Mouse (Mus musculus) kidney, postnatal 0 days (tissue): ENCODE results near the gene Adamts7. TPM values are rescaled to one million over a fixed set of nuclear protein-coding genes. Genes with fewer than 3 reads are reported as not detected.

Experiments
- ATAC-seq: fragments of 200-750 bp; cut with Nextera tagmentation; replicated peaks from 2 replicates; pipeline ENCODE4 v1.8.0; 2017; ENCODE audit warnings: low read depth, moderate number of reproducible peaks, moderate TSS enrichment, moderate library complexity; ENCODE audit not compliant: low FRiP score
- DNase-seq: peaks from one replicate; pipeline ENCODE4 v3.0.0-alpha.2; 2016; ENCODE audit warnings: low spot score
- H3K27ac ChIP-seq: fragments of 300-500 bp; sonication (generic); 2 replicates; pipeline ENCODE4 v1.5.1; 2014; ENCODE audit warnings: mild to moderate bottlenecking
- H3K27me3 ChIP-seq: fragments of 300-500 bp; sonication (generic); 2 replicates; pipeline ENCODE4 v1.6.1; 2014; ENCODE audit warnings: low read length, mixed read lengths; ENCODE audit not compliant: insufficient read depth
- H3K36me3 ChIP-seq: fragments of 300-500 bp; sonication (generic); 2 replicates; pipeline ENCODE4 v1.6.1; 2014; ENCODE audit warnings: low read length, mixed read lengths; ENCODE audit not compliant: insufficient read depth
- H3K4me1 ChIP-seq: fragments of 300-500 bp; sonication (generic); replicated peaks from 2 replicates; pipeline ENCODE4 v1.6.1; 2014; ENCODE audit warnings: antibody characterized with exemption, low read length, mixed read lengths; ENCODE audit not compliant: insufficient read depth
- H3K4me2 ChIP-seq: fragments of 300-500 bp; sonication (generic); 2 replicates; pipeline ENCODE4 v1.6.1; 2014; ENCODE audit warnings: mild to moderate bottlenecking, low read length, moderate library complexity, mixed read lengths
- H3K4me3 ChIP-seq: fragments of 300-500 bp; sonication (generic); replicated peaks from 2 replicates; pipeline ENCODE4 v1.5.1; 2014; ENCODE audit warnings: low read depth, low read length
- H3K9ac ChIP-seq: fragments of 300-500 bp; sonication (generic); 2 replicates; pipeline ENCODE4 v1.6.1; 2014; ENCODE audit warnings: low read depth, low read length
- H3K9me3 ChIP-seq: fragments of 300-500 bp; sonication (generic); replicated peaks from 2 replicates; pipeline ENCODE4 v1.6.1; 2016; ENCODE audit warnings: low read length, inconsistent platforms, mixed read lengths
- CTCF ChIP-seq: IDR thresholded peaks from 2 replicates; pipeline ENCODE4 v1.5.1; 2016; ENCODE audit warnings: antibody characterized with exemption, low read depth, mild to moderate bottlenecking, moderate library complexity
- WGBS: fragments of 180-500 bp; shearing (Covaris S2); extraction: QIAGEN DNeasy Blood & Tissue Kit; methylation state at CpG from one replicate; pipeline ENCODE4 v1.1.7; 2014; 5-methylcytosine and 5-hydroxymethylcytosine counted together
- polyA plus RNA-seq: library from polyadenylated mRNA; unstranded; fragments of >200 nt; fragmentation: Nextera tagmentation; extraction: Ambion mirVana; gene quantifications from 2 replicates; pipeline ENCODE4 v1.2.1, GENCODE M21; 2015

Gene Adamts7
- polyA plus RNA-seq, 1 experiment from 2014 or later = 11.6 TPM

DNA sequence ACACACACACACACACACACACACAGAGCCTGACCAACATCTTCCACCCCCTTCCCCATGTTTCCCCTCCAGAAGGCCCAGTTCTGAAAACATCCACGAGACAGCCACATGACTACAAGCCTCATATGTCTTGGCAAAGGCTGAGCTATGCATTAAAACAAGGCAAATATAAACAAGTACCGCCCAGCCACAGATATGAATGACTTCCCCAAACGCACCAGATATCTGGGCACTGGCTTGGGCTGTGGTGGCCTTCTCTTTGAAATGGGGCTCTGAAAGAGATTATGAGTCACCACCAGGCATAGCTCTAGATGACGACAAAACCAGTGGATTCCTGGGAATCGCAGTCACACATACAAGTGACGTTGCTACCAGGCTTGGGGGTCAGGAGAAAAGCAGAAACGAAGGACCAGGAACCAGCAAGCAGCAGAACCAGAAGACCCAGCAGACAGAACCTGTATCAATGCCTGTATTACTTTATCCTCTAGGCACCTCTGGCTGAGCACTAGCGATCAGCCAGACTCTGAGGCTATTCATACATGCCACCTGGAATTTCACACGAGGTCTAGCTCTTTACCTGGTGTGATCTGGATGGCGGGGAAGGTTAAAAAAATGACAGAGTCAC, 72.5 kb downstream of the Adamts7 start:
- Histone ChIP-seq H3K27ac (no peak overlapping the region), H3K27me3 (no peaks in the 10 kb centered on the region), H3K9ac (no peak overlapping the region), H3K9me3 (no peaks in the 10 kb centered on the region), H3K36me3 (no peaks in the 10 kb centered on the region), H3K4me1 (no peaks in the 10 kb centered on the region), H3K4me2 (no peak overlapping the region), H3K4me3 (no peak overlapping the region)
- 82% methylated on average over 10 of the region's 10 CpGs for WGBS
- TF ChIP-seq CTCF = no peak
- ATAC-seq = no peak; the same call in 1 of the 2 replicates
- DNase-seq = no peak

DNA sequence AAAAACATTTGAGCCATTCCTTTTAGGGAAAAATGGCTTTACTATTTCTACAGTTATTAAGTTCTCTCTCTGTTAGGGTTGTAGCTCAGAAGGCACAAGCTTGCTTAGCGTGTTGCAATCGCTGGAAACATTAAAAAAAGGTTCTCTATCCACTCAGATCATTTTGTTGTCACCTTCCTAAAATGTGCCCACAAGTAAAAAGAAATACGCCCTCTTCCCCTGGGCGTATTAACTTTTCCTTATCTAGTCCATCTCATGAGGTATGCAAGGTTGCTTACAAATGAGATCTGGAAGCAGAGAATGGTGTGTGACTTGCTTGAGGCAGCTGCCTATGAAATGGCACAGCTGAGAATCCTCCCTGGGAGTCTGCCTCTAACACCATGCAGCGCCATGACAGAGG, 73.9 kb downstream of the Adamts7 start:
- H3K36me3 ChIP-seq = no peaks in the 10 kb centered on the region
- H3K4me3 ChIP-seq = no peak overlapping the region
- ATAC-seq (no peak), DNase-seq (no peak)
- H3K27ac ChIP-seq = no peak overlapping the region
- H3K4me1 ChIP-seq = no peaks in the 10 kb centered on the region
- H3K4me2 ChIP-seq = no peak overlapping the region
- H3K9me3 ChIP-seq = no peaks in the 10 kb centered on the region
- 82% methylated on average over 5 of the region's 5 CpGs for WGBS
- no peak for TF ChIP-seq CTCF
- H3K9ac ChIP-seq = no peak overlapping the region
- H3K27me3 ChIP-seq = no peaks in the 10 kb centered on the region

DNA sequence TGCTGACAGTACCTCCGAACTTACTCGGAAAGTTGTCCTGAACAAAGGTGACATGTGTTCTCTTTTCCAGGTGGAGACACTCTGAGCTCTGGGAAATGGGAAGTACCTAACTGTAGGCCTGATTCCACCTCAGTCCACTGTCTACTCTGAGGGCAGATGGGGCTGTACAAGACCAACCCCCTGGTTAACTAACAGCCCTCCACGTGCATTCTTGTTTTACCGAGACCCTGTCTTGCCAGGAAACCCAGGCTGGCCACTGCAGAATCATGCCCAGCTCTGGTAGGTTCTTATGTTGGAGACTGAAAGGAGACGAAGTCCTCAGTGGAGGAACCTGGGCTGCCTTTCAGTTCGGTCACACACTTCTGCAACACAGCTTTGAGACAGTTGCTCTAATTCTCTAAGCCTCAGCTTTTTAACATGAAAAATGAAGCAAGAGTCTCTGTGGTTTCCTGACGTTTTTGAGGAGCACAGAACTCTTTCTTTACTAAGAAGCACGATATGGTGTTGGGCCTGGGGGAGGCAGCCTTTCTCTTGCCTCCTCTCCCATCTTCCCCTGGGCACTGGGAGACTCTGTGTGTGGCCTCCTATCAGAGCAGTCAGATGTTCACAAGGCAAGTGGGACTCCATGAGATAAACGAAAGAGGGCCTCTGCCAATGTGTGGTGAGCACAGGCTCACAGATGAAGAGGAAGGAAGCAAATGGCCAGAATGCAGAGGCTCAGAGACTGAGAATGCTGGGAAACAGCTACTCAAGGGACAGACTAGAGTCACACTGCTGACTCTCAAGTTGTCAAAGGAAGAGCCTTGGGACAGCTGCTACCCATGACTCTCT, 74.6 kb downstream of the Adamts7 start:
- no peaks in the 10 kb centered on the region for H3K36me3 ChIP-seq
- TF ChIP-seq CTCF = no peak
- no peak overlapping the region for H3K27ac ChIP-seq
- DNase-seq = no peak
- no peak for ATAC-seq
- no peak overlapping the region for H3K4me3 ChIP-seq
- H3K9me3 ChIP-seq = no peaks in the 10 kb centered on the region
- H3K9ac ChIP-seq = no peak overlapping the region
- 76% methylated on average over 9 of the region's 9 CpGs for WGBS
- no peak overlapping the region for H3K4me2 ChIP-seq
- no peaks in the 10 kb centered on the region for H3K27me3 ChIP-seq
- H3K4me1 ChIP-seq = no peaks in the 10 kb centered on the region

DNA sequence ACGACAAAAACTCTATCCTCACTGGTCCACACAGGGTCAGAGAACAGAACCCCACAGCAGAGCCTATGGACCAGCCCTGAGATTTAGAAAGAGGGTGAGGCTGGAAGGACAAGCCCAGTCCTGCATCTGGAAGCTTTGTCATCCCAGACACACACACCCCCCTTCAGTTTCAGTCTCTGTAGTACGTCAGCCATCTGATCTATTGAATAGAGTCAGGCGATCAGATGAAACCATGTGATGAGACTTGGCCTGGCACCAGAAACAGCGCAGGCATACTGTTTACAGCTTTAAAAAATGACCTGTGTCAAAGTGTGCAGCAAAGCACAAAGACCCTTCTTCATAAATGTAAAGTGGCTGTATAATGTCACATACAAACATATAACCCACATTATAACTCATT, 77.7 kb downstream of the Adamts7 start:
- Histone ChIP-seq H3K27me3 (no peaks in the 10 kb centered on the region), H3K4me2 (no peak overlapping the region), H3K4me3 (no peak overlapping the region), H3K4me1 (no peaks in the 10 kb centered on the region), H3K9me3 (no peaks in the 10 kb centered on the region), H3K9ac (no peak overlapping the region), H3K27ac (no peak overlapping the region), H3K36me3 (no peaks in the 10 kb centered on the region)
- ATAC-seq (no peak), DNase-seq (no peak)
- WGBS = 91% methylated on average over 4 of the region's 4 CpGs
- no peak for TF ChIP-seq CTCF

DNA sequence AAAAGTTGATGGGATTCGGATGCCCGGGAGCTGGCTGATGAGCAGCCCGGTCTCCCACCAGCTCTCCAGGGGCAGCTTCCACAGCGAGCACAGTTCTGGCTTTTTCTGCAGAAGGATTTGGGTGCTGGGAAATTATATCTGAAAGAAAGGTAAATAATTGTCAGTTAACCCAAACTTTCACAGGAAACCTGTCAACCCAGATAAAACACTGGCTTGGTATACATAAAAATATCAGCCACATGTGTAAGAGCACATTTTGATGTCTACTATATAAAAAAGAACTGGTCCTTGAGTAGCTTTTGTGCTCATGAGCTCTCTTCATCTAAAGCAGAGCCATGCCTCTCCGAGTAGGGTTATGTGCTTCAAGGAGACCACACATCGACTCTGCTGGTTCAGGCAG, 78.2 kb downstream of the Adamts7 start:
- Histone ChIP-seq H3K4me3 (no peak overlapping the region), H3K27me3 (no peaks in the 10 kb centered on the region), H3K27ac (no peak overlapping the region), H3K9ac (no peak overlapping the region), H3K4me1 (no peaks in the 10 kb centered on the region), H3K36me3 (no peaks in the 10 kb centered on the region), H3K9me3 (no peaks in the 10 kb centered on the region), H3K4me2 (no peak overlapping the region)
- 94% methylated on average over 6 of the region's 6 CpGs for WGBS
- TF ChIP-seq CTCF = no peak
- no peak for ATAC-seq
- no peak for DNase-seq

DNA sequence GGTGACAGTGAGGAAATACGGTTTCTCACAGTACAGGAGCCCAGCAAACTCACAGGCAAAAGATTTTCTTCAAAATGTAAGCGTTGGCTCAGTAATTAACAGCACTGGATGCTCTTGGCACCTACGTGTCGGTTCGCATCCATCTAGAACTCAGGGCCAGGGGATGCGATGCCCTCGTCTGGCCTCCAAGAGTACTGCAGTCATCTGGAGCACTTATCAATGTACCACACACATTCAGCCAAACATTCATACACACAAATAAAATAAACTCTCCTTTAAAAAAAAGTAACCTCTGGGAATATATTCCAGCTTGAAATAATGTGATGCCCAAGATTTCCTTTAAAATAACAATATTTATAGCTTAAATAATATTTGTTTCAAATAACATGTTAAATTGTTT, 78.7 kb downstream of the Adamts7 start:
- H3K27ac ChIP-seq = no peak overlapping the region
- 81% methylated on average over 7 of the region's 7 CpGs for WGBS
- H3K27me3 ChIP-seq = no peaks in the 10 kb centered on the region
- H3K36me3 ChIP-seq = no peaks in the 10 kb centered on the region; the same call in 1 of the 2 replicates
- ATAC-seq (no peak), DNase-seq (no peak)
- no peak overlapping the region for H3K9ac ChIP-seq
- H3K9me3 ChIP-seq = no peaks in the 10 kb centered on the region
- no peaks in the 10 kb centered on the region for H3K4me1 ChIP-seq
- TF ChIP-seq CTCF = peak; percentile 39; the same call in 1 of the 2 replicates
- H3K4me3 ChIP-seq = no peak overlapping the region
- no peak overlapping the region for H3K4me2 ChIP-seq
